Mouse (Mus musculus) E14TG2a.4 (cell line): ENCODE measurements at regions not wholly inside any gene's neighbourhood (a gene's known extent, or its start where the extent isn't known, plus 50 kb on each side); places are given as distances from the start of the nearest gene placed in this dataset.

Experiments used
- H3K27me3 ChIP-seq: 2 replicates; pipeline ENCODE4 v1.6.1; 2014; ENCODE audit warnings: low read length, control low read depth; ENCODE audit not compliant: insufficient read depth
- H3K36me3 ChIP-seq: 2 replicates; pipeline ENCODE4 v1.6.1; 2014; ENCODE audit warnings: low read length, control low read depth; ENCODE audit not compliant: insufficient read depth
- H3K4me1 ChIP-seq: replicated peaks from 2 replicates; pipeline ENCODE4 v1.6.1; 2014; ENCODE audit warnings: low read depth, low read length, control low read depth
- H3K4me3 ChIP-seq: replicated peaks from 2 replicates; pipeline ENCODE4 v1.5.1; 2014; ENCODE audit warnings: mild to moderate bottlenecking, low read length
- H3K9me3 ChIP-seq: 2 replicates; pipeline ENCODE4 v1.6.1; 2014; ENCODE audit warnings: low read length, control low read depth
- CTCF ChIP-seq: conservative IDR thresholded peaks from 2 replicates; pipeline ENCODE4 v1.5.1; 2014; ENCODE audit warnings: low read length
- NANOG ChIP-seq: IDR thresholded peaks from 2 replicates; pipeline ENCODE4 v1.6.1; 2014; ENCODE audit warnings: borderline replicate concordance, low read length, mixed read lengths
- POU5F1 ChIP-seq: IDR thresholded peaks from 2 replicates; pipeline ENCODE4 v1.6.1; 2014; ENCODE audit warnings: low read length, borderline replicate concordance

DNA sequence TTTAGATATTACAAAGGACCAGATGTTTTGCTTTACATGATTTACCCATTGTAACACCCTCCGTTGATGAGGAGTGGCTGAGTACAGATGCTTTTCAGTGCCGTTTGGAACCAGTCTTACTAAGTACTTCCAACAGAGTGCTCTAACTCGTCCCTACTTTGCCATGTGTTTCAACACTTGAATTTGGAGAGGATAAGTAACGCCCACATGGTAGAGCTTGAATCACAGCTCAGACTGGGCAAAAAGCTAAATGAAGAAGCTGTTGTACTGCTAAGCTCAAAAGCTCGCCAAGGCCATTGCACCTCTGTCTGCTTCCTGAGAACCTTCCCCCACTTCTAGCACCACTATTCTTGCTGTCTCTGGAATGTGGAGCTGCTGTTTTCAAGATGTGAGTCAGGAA is 471.1 kb downstream of the Nfib start:
- no peak for TF ChIP-seq POU5F1
- TF ChIP-seq CTCF, result no peak
- no peak for TF ChIP-seq NANOG
- Histone ChIP-seq H3K36me3 (no peaks in the 10 kb centered on the region), H3K9me3 (peaks cover 15% of the 10 kb centered on the region), H3K4me1 (no peaks in the 10 kb centered on the region), H3K27me3 (no peaks in the 10 kb centered on the region), H3K4me3 (no peak overlapping the region)

DNA sequence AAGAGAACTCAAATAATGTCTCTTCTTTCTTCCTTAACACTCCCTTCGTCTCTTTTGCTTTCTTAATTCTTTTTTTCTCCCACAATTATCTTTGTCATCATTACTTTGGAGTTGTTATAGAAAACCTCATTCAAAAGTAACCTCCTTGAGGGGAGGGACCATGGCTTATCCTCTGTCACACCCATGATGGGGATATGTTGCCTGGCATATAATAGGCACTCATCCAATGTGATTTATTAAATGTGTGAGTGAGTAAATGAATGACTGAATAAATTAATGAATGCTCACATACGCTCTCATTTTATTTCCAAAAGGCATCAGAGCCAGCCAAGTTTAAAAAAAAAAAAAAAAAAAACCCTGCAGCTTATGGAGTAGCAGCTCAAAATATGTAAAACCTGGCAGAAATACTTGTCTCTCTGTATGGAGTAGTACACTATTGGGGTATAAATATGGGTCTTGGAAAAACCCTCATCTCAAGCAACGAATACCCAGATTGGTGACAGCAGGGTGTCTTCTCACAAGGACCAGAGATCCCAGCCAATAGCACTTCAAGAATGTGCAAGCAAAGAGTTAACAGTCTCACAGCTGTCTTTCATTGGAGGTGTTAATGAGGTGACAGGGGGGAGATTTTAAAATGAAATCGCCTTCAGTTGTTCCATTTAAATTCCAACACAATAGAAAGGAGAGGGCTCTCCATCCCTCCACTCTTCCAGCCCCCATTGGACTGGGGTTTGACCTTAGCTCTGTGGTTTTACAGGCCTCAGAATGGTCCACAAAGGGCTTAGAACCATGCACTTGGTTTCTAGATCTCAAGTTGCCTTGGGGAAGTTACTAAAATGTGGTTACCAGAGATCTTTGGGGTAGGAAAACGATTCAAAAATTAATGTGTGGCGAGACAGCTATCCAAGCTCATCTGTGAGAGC is 479.1 kb downstream of the Nfib start:
- Histone ChIP-seq H3K9me3 (no peaks in the 10 kb centered on the region), H3K36me3 (no peaks in the 10 kb centered on the region), H3K4me1 (no peaks in the 10 kb centered on the region), H3K4me3 (no peak overlapping the region), H3K27me3 (no peaks in the 10 kb centered on the region)
- TF ChIP-seq NANOG (no peak), CTCF (no peak), POU5F1 (no peak)

DNA sequence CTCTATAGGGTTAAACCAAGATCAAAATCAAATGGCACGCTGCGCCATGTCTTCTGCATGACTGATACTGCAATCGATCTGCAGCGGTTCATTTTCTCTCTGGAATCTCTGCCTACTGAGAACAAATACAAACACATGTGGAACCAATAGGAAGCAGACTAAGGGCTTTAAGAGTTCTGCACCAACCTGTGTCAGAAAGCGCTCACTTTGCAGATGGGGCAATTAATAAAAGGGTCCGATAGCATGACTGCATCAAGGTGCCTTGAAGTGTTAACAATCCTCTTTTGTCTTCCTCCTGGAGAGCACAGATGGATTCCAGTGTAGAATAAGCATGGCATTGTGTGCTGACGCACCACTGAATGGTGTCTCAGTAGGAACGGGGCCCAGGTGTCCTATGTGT is 484.8 kb downstream of the Nfib start:
- no peaks in the 10 kb centered on the region for H3K4me1 ChIP-seq
- no peaks in the 10 kb centered on the region for H3K9me3 ChIP-seq
- no peaks in the 10 kb centered on the region for H3K27me3 ChIP-seq
- H3K36me3 ChIP-seq, result no peaks in the 10 kb centered on the region
- TF ChIP-seq NANOG, result no peak
- no peak for TF ChIP-seq CTCF
- TF ChIP-seq POU5F1, result no peak
- no peak overlapping the region for H3K4me3 ChIP-seq

DNA sequence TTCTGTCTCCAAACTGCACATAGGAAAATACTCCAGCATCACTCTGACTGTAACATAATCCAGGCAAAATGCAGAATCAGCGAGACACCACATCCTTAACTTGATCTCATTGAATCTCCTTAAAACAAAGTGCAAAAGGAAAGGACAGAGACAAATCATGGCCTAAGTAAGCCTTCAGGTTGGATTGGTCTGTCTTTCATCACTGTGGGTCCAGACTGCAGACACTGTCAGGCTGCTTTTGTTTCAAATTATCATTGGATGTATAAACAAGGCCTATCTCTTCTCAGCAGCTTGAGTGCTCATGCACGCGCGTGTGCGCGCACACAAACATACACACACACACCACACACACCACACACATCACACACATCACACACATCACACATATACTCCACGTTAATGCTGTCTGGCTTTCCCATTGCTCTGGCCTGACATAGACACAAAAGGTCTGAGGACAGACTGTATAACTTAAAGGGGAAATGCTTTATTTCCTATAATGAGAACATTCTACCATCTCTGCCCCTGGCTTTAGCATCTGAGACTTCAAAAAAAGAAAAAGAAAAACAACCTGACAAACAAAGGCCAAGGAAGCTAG is 485.3 kb downstream of the Nfib start:
- Histone ChIP-seq H3K36me3 (no peaks in the 10 kb centered on the region), H3K4me3 (no peak overlapping the region), H3K4me1 (no peaks in the 10 kb centered on the region), H3K27me3 (no peaks in the 10 kb centered on the region), H3K9me3 (no peaks in the 10 kb centered on the region)
- no peak for TF ChIP-seq NANOG
- no peak for TF ChIP-seq CTCF
- TF ChIP-seq POU5F1, result no peak

DNA sequence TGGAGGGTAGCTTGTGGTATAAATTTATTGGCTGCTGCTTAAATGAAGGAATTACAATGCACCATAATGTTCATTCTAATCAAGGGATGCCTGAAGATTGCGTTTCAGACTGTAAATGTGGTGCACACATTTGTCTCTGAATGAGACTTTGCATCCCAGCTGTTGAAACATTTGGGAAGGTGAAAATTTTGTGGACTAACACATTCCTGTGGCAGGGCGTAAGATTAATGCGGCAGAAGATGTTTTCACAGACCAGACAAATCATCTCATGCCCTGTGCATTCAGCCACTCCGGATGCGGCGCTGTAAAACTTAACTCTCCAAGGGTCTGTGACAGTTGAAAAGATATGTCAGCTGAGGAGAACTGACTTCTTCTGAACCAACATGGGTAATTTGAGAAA is 486.9 kb downstream of the Nfib start:
- Histone ChIP-seq H3K27me3 (no peaks in the 10 kb centered on the region), H3K36me3 (no peaks in the 10 kb centered on the region), H3K4me1 (no peaks in the 10 kb centered on the region), H3K4me3 (no peak overlapping the region), H3K9me3 (no peaks in the 10 kb centered on the region)
- no peak for TF ChIP-seq NANOG
- TF ChIP-seq CTCF, result no peak
- TF ChIP-seq POU5F1, result no peak

DNA sequence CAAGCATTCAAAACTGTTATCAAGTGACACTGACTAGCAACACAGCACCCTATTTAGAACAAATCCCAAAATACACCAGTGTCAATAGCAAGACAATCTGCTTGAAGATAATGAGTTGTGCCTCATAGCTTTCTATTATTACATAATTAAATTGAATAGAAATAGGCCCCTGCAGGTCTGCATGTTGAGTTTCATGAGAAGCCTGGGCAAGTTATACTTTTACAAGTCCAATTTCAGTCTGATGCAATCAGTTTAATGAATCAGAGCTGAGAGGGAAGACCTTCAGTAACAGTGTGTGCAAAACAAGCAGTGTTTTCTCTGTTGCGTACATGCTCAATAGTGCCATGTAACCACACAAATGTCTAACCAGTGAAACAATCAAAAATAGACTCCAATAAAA is 498.5 kb downstream of the Nfib start:
- H3K27me3 ChIP-seq, result no peaks in the 10 kb centered on the region

DNA sequence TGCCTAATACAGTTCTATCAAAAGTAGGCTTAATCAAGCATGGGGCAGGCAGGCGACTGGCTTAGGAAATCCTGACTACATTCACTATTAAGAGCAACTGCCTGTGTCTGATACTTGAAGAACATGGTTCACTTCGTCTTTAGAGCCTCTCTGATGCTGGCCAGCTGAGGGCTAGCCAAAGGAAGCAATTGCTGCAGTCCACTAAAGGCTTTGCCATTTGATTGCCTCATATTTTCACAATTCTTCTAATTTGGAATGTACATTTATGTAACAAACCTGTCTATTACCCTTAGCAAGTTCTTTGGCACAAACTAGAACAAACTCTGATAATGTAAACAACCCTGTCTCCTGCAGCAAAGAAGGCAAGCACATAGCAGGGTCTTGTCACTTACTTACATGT is 505.2 kb downstream of the Nfib start:
- no peaks in the 10 kb centered on the region for H3K9me3 ChIP-seq
- no peak overlapping the region for H3K4me3 ChIP-seq
- TF ChIP-seq CTCF (no peak), POU5F1 (no peak), NANOG (no peak)
- H3K36me3 ChIP-seq, result no peaks in the 10 kb centered on the region
- no peaks in the 10 kb centered on the region for H3K27me3 ChIP-seq
- no peaks in the 10 kb centered on the region for H3K4me1 ChIP-seq

More for the DNA sequence above, 498.5 kb downstream of the Nfib start:
- TF ChIP-seq CTCF (no peak), NANOG (no peak), POU5F1 (no peak)
- Histone ChIP-seq H3K4me3 (no peak overlapping the region), H3K4me1 (no peaks in the 10 kb centered on the region), H3K9me3 (peaks cover 16% of the 10 kb centered on the region), H3K36me3 (no peaks in the 10 kb centered on the region)

DNA sequence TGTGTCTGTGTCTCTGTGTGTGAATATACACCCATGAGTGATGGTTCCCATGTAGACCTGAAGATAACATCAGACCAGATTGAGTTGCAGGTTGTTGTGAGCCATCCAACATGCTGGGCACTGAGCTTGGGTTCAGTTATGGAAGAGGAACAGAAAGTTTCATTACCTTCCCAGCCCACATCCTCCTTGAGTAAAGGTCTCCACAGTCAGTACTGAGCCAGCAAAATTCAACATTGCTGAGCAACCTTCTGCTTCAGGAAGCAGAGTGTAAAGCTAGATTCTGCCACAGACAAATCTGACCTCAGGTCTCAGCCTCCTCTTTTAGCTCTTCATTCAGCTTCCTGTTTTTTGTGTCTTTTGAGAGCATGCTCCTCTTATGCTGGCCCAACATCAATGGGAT is 506.4 kb downstream of the Nfib start:
- no peaks in the 10 kb centered on the region for H3K36me3 ChIP-seq
- TF ChIP-seq NANOG (no peak), POU5F1 (no peak), CTCF (no peak)
- H3K4me1 ChIP-seq, result no peaks in the 10 kb centered on the region
- H3K27me3 ChIP-seq, result no peaks in the 10 kb centered on the region
- no peak overlapping the region for H3K4me3 ChIP-seq
- no peaks in the 10 kb centered on the region for H3K9me3 ChIP-seq

DNA sequence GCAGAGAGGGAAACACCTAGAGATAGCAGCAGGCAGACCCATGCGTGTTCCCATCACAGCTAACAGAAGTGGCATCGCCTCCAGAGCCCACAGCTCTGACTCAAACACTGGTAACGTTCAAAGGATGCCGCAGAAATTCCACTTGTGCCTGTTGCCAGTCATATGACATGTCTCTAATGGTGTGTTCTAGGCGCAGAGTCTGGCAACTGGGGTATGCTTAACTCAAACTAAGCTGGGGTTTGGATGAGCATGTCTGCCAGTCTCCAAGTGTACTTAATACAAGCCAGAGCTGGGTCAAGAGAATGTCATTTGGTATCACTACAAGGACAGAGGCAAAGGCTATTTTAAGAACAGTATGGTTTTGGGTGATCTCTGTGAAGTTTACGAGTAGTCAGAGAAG is 507.9 kb downstream of the Nfib start:
- Histone ChIP-seq H3K9me3 (no peaks in the 10 kb centered on the region), H3K4me3 (no peak overlapping the region), H3K4me1 (no peaks in the 10 kb centered on the region), H3K27me3 (no peaks in the 10 kb centered on the region), H3K36me3 (no peaks in the 10 kb centered on the region)
- TF ChIP-seq POU5F1 (no peak), NANOG (no peak), CTCF (no peak)
